18 mouse cellular contexts compared by ENCODE assay signal in genomic region chr1:53630011-53630410, GRCm38 (mm10).
"Had no signal": no experiment of that assay in that cellular context is flagged by ENCODE, and none has a peak within 500 bp of the region (broad histone marks: within the 10 kb centered on the region; RNA-seq: fewer than 3 reads in every experiment).

No protein-coding gene starts in this region.

- H3K36me3 ChIP-seq: liver, embryonic 12.5 days; midbrain, embryonic 10.5 days; midbrain, embryonic 12.5 days; neural tube, embryonic 13.5 days; neural tube, embryonic 15.5 days had no signal

- ATAC-seq: liver, embryonic 12.5 days; midbrain, embryonic 16.5 days had no signal

- H3K4me3 ChIP-seq: liver, embryonic 12.5 days; midbrain, embryonic 10.5 days; midbrain, embryonic 12.5 days; myocyte; neural tube, embryonic 13.5 days; neural tube, embryonic 15.5 days had no signal

- H3K27ac ChIP-seq: liver, embryonic 12.5 days; liver, embryonic 14.5 days; midbrain, embryonic 10.5 days; midbrain, embryonic 12.5 days; neural tube, embryonic 13.5 days; neural tube, embryonic 15.5 days had no signal

- H3K4me1 ChIP-seq: liver, embryonic 12.5 days; midbrain, embryonic 12.5 days; neural tube, embryonic 13.5 days; neural tube, embryonic 15.5 days had no signal

- H3K4me2 ChIP-seq: liver, embryonic 12.5 days; lung, embryonic 14.5 days; midbrain, embryonic 12.5 days; neural tube, embryonic 13.5 days; neural tube, embryonic 15.5 days had no signal

- DNase-seq: lung, embryonic 14.5 days; midbrain, embryonic 14.5 days; retina, postnatal 1 day; right cerebral cortex, adult 18-20 months; right cerebral cortex, postnatal 25 days; right cerebral cortex, postnatal 4 days; spleen, adult 18-20 months; thymus, adult 18-20 months; thymus, postnatal 14 days; thymus, postnatal 36 days had no signal

- H3K9ac ChIP-seq: liver, embryonic 12.5 days; liver, embryonic 14.5 days; lung, embryonic 14.5 days; midbrain, embryonic 12.5 days; neural tube, embryonic 13.5 days; neural tube, embryonic 15.5 days had no signal

- H3K27me3 ChIP-seq: liver, embryonic 12.5 days; midbrain, embryonic 12.5 days; neural tube, embryonic 13.5 days; neural tube, embryonic 15.5 days had no signal

- H3K9me3 ChIP-seq: liver, embryonic 12.5 days; midbrain, embryonic 10.5 days; midbrain, embryonic 12.5 days; neural tube, embryonic 13.5 days; neural tube, embryonic 15.5 days had no signal
